Mouse (Mus musculus) forebrain, embryonic 12.5 days (tissue): Measurements from ENCODE around the gene Ctcf. TPM values are rescaled to one million over a fixed set of nuclear protein-coding genes. Genes with fewer than 3 reads are reported as not detected.
A peak's percentile ranks its signal among the peaks of the same experiment; 100 is the strongest.

Experiments
- microRNA counts: library from miRNA; unstranded; fragments of <30 nt; microRNA quantifications from one replicate; lab custom pipeline; 2017
- microRNA-seq: library from miRNA; unstranded; fragments of <30 nt; microRNA quantifications from one replicate; pipeline ENCODE4, GENCODE M21; 2017
- polyA plus RNA-seq: library from polyadenylated mRNA; unstranded; fragments of >200 nt; fragmentation: Nextera tagmentation; extraction: Ambion mirVana; gene quantifications from 2 replicates; pipeline ENCODE4 v1.2.1, GENCODE M21; 2016

Ctcf gene
- polyA plus RNA-seq, 1 experiment from 2014 or later: 163 TPM

MicroRNA genes within 50 kb of the gene (microRNA counts, 519-probe panel; counts per million panel counts)
- microRNA mmu-miR-1966 (lab: Ali Mortazavi, UCI): 3,520 counts per million, percentile 34 among the panel's probes with 10 or more counts

Small RNA genes lying within 50 kb of the gene (microRNA-seq; reads per million reads assigned to microRNA genes)
- not detected for gene Mir1966

Other genes starting within 250 kb of the Ctcf start
- 0.13 TPM in 1 of 2 replicates, not detected in the other for gene Kctd19, start 223.1 kb upstream of the Ctcf start, polyA plus RNA-seq
- gene Lrrc36, start 223.0 kb upstream of the Ctcf start, polyA plus RNA-seq: 1.2 and 1.4 TPM in 2 replicates
- 39.9 and 41.3 TPM in 2 replicates for gene Tppp3, start 165.0 kb upstream of the Ctcf start, polyA plus RNA-seq
- gene Zdhhc1, start 139.7 kb upstream of the Ctcf start, polyA plus RNA-seq: 24.7 and 26.1 TPM in 2 replicates
- 10.9 and 12.0 TPM in 2 replicates for gene Hsd11b2, start 117.8 kb upstream of the Ctcf start, polyA plus RNA-seq
- gene Atp6v0d1, start 70.5 kb upstream of the Ctcf start, polyA plus RNA-seq: 94.3 and 95.4 TPM in 2 replicates
- 17.3 and 18.8 TPM in 2 replicates for gene Ripor1, start 31.3 kb upstream of the Ctcf start, polyA plus RNA-seq
- gene Agrp, start 825 bp downstream of the Ctcf start, polyA plus RNA-seq: 0.61 and 1.2 TPM in 2 replicates
- gene Carmil2, start 49.7 kb downstream of the Ctcf start, polyA plus RNA-seq: 4.9 and 5.2 TPM in 2 replicates
- 83.0 and 88.7 TPM in 2 replicates for gene Acd, start 64.5 kb downstream of the Ctcf start, polyA plus RNA-seq
- gene Pard6a, start 64.6 kb downstream of the Ctcf start, polyA plus RNA-seq: 28.9 and 32.5 TPM in 2 replicates
- gene 4933405L10Rik, start 71.1 kb downstream of the Ctcf start, polyA plus RNA-seq: 0.27 and 0.32 TPM in 2 replicates
- gene Enkd1, start 71.6 kb downstream of the Ctcf start, polyA plus RNA-seq: 35.7 and 37.0 TPM in 2 replicates
- 57.1 and 57.4 TPM in 2 replicates for gene Gfod2, start 122.1 kb downstream of the Ctcf start, polyA plus RNA-seq
- gene Ranbp10, start 190.8 kb downstream of the Ctcf start, polyA plus RNA-seq: 14.5 and 14.6 TPM in 2 replicates
- gene Tsnaxip1, start 191.2 kb downstream of the Ctcf start, polyA plus RNA-seq: 0.12 and 0.51 TPM in 2 replicates
- 67.1 and 70.7 TPM in 2 replicates for gene Cenpt, start 216.7 kb downstream of the Ctcf start, polyA plus RNA-seq
- 80.4 and 81.9 TPM in 2 replicates for gene Thap11, start 218.6 kb downstream of the Ctcf start, polyA plus RNA-seq
- gene Nutf2, start 224.0 kb downstream of the Ctcf start, polyA plus RNA-seq: 275 and 317 TPM in 2 replicates
- gene Edc4, start 244.3 kb downstream of the Ctcf start, polyA plus RNA-seq: 67.4 and 72.2 TPM in 2 replicates